Comparison of ENCODE assay signal across 11 mouse cellular contexts in genomic region chr10:80013609-80014008, GRCm38 (mm10).
"Had no signal": no experiment of that assay in that cellular context is flagged by ENCODE, and none has a peak within 500 bp of the region (broad histone marks: within the 10 kb centered on the region; RNA-seq: fewer than 3 reads in every experiment).

No protein-coding gene starts in this region.

- H3K27ac ChIP-seq: kidney, embryonic 15.5 days; left cerebral cortex, adult 2 months; limb, embryonic 13.5 days; liver, embryonic 15.5 days; midbrain, embryonic 15.5 days; neural tube, embryonic 12.5 days; stomach, postnatal 0 days had no signal

- H3K4me1 ChIP-seq: midbrain, embryonic 15.5 days; neural tube, embryonic 12.5 days had no signal

- H3K9ac ChIP-seq: kidney, embryonic 15.5 days; limb, embryonic 13.5 days; liver, embryonic 15.5 days; midbrain, embryonic 15.5 days; neural tube, embryonic 12.5 days had no signal

- DNase-seq: kidney, postnatal 14 days; lung, adult 2 months; lung, postnatal 36 days had no signal

- H3K4me2 ChIP-seq: kidney, embryonic 15.5 days; liver, embryonic 15.5 days; midbrain, embryonic 15.5 days; neural tube, embryonic 12.5 days had no signal

- H3K4me3 ChIP-seq: kidney, embryonic 15.5 days; left cerebral cortex, adult 2 months; limb, embryonic 13.5 days; liver, embryonic 15.5 days; midbrain, embryonic 15.5 days; neural tube, embryonic 12.5 days had no signal

- ATAC-seq: lung, postnatal 0 days; midbrain, embryonic 15.5 days had no signal
